Comparison of ENCODE assay signal across 8 mouse cellular contexts in the genomic region with DNA sequence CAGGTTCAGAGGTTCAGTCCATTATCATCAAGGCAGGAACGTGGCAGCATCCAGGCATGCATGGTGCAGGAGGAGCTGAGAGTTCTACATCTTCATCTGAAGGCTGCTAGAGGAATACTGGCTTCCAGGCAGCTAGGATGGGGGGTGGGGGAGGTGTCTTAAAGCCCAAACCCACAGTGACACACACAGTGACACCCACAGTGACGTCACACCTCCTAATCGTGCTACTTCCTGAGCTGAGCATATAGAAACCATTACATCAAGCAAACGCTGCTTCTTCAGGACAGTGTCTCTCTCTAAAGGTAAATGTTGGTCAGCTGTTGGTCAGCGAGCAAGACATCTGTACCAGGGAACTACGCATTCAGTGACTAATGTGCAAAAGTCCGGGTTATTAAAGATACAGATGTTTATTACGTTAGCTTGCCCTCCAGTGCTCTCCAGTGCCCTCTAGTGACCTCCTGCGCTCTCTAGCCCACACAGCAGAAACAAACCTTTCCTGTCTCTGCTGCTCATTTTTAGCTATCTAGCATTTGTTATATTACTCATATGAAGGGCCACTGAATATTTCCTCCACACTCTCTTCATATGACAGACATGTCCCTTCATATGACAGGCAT.
DNase-seq lines count a peak whose midpoint lies in the region; ATAC-seq and TF ChIP-seq lines count a peak whose summit lies in the region.

No protein-coding gene starts in this region.

- 0 out of 2 replicates have a peak overlapping the region, but pooled peaks have one; percentile 6 for H3K4me3 ChIP-seq in heart, embryonic 15.5 days
- H3K4me3 ChIP-seq in lung, postnatal 0 days (ENCODE audit: low read depth, low read length) = 0 out of 2 replicates have a peak overlapping the region, but pooled peaks have one; percentile 15
- H3K4me3 ChIP-seq in forebrain, embryonic 10.5 days = no peak overlapping the region

- no peak overlapping the region for H3K9ac ChIP-seq in heart, embryonic 15.5 days
- no peak overlapping the region for H3K9ac ChIP-seq in lung, postnatal 0 days (replicated peaks; ENCODE audit: low read depth)

- H3K36me3 ChIP-seq in heart, embryonic 15.5 days = no peaks in the 10 kb centered on the region
- no peaks in the 10 kb centered on the region for H3K36me3 ChIP-seq in lung, postnatal 0 days (ENCODE audit: insufficient read depth, low read length)
- no peaks in the 10 kb centered on the region for H3K36me3 ChIP-seq in forebrain, embryonic 10.5 days (replicated peaks)

- TF ChIP-seq CTCF in lung, postnatal 0 days (IDR thresholded peaks at IDR 0.05) = peak; percentile 73

- no peak for TF ChIP-seq EP300 in lung, postnatal 0 days (IDR thresholded peaks at IDR 0.05)

- WGBS in heart, embryonic 15.5 days = 39% methylated on average over 9 of the region's 9 CpGs
- 33% methylated on average over 9 of the region's 9 CpGs for WGBS in lung, postnatal 0 days
- WGBS in forebrain, embryonic 10.5 days = 79% methylated on average over 9 of the region's 9 CpGs

- H3K9me3 ChIP-seq in heart, embryonic 15.5 days (replicated peaks) = no peaks in the 10 kb centered on the region
- H3K9me3 ChIP-seq in lung, postnatal 0 days (ENCODE audit: low read length) = no peaks in the 10 kb centered on the region
- no peaks in the 10 kb centered on the region for H3K9me3 ChIP-seq in forebrain, embryonic 10.5 days

- ATAC-seq in heart, embryonic 15.5 days (replicated peaks; ENCODE audit: insufficient number of reproducible peaks, insufficient read depth, low FRiP score, low read depth) = no peak
- ATAC-seq in lung, postnatal 0 days = peak; percentile 36

- peak; percentile 34 for DNase-seq in embryo, embryonic 10 days (ENCODE audit: low spot score)
- DNase-seq in embryo, embryonic 9.5 days (ENCODE audit: extremely low spot score) = no peak
- DNase-seq in thymus, postnatal 4 days = peak; percentile 44
- no peak for DNase-seq in thymus, adult 18-20 months
- DNase-seq in lung, postnatal 0 days (ENCODE audit: low spot score) = peak; percentile 59
- no peak for DNase-seq in forebrain, embryonic 10.5 days (ENCODE audit: extremely low spot score, low spot score)
- DNase-seq in left cerebral cortex, postnatal 14 days (ENCODE audit: low spot score in 2 of 2) = no peak

- intact Hi-C loops in left cerebral cortex, postnatal 14 days (cut with DNase I) = no loop called here

- H3K4me1 ChIP-seq in heart, embryonic 15.5 days (replicated peaks) = peaks cover 7% of the 10 kb centered on the region
- H3K4me1 ChIP-seq in lung, postnatal 0 days (ENCODE audit: insufficient read depth, low read depth, low read length) = peaks cover 6% of the 10 kb centered on the region; the same call in 1 of the 2 replicates
- H3K4me1 ChIP-seq in forebrain, embryonic 10.5 days = peaks cover 10% of the 10 kb centered on the region

- no peaks in the 10 kb centered on the region for H3K27me3 ChIP-seq in heart, embryonic 15.5 days
- no peaks in the 10 kb centered on the region for H3K27me3 ChIP-seq in lung, postnatal 0 days (replicated peaks; ENCODE audit: insufficient read depth, low read length)
- no peaks in the 10 kb centered on the region for H3K27me3 ChIP-seq in forebrain, embryonic 10.5 days (ENCODE audit: poor library complexity, severe bottlenecking)

- H3K4me2 ChIP-seq in heart, embryonic 15.5 days = peak overlapping the region; percentile 22; the same call in 1 of the 2 replicates
- peak overlapping the region; percentile 27; the same call in 1 of the 2 replicates for H3K4me2 ChIP-seq in lung, postnatal 0 days (replicated peaks; ENCODE audit: low read depth, low read length)

- no peak overlapping the region for H3K27ac ChIP-seq in heart, embryonic 15.5 days
- no peak overlapping the region for H3K27ac ChIP-seq in lung, postnatal 0 days (ENCODE audit: low read length)
- no peak overlapping the region for H3K27ac ChIP-seq in forebrain, embryonic 10.5 days

Comparison
In these comparisons a context has a peak if more than half of its experiments do, and no peak if none do; other contexts are left out.
1. DNase-seq: peak in embryo, embryonic 10 days (single experiment), thymus, postnatal 4 days (single experiment) and lung, postnatal 0 days (single experiment); none in embryo, embryonic 9.5 days (single experiment), thymus, adult 18-20 months (0 of 2), forebrain, embryonic 10.5 days (single experiment) and left cerebral cortex, postnatal 14 days (0 of 2).